ENCODE assay signal across 8 mouse cellular contexts in genomic region chr6:47757849-47758248, GRCm38 (mm10). TPM values are rescaled to one million over a fixed set of nuclear protein-coding genes. Genes with fewer than 3 reads are reported as not detected.
DNase-seq lines count a peak whose midpoint lies in the region; ATAC-seq lines count a peak whose summit lies in the region.
"Not testable (repeated sequence)": the region's sequence is repeated elsewhere in the genome, so short reads cannot be mapped to it uniquely, and the experiment has no call there.

No protein-coding gene starts in this region.

- H3K9me3 ChIP-seq in forebrain, embryonic 16.5 days (ENCODE audit: control insufficient read depth, low read length); heart, embryonic 14.5 days (ENCODE audit: control insufficient read depth, low read length); lung, embryonic 16.5 days (ENCODE audit: control insufficient read depth, low read length): not testable (repeated sequence)

- H3K27me3 ChIP-seq in forebrain, embryonic 16.5 days (replicated peaks; ENCODE audit: control insufficient read depth, insufficient read depth, low read length); heart, embryonic 14.5 days (ENCODE audit: control insufficient read depth, insufficient read depth, low read length); lung, embryonic 16.5 days (ENCODE audit: control insufficient read depth, insufficient read depth, low read depth, low read length): not testable (repeated sequence)

- H3K36me3 ChIP-seq in forebrain, embryonic 16.5 days (ENCODE audit: control insufficient read depth, insufficient read depth); heart, embryonic 14.5 days (ENCODE audit: control insufficient read depth, insufficient read depth, low read length); lung, embryonic 16.5 days (ENCODE audit: control insufficient read depth, insufficient read depth, low read length): not testable (repeated sequence)

- H3K4me2 ChIP-seq in forebrain, embryonic 16.5 days (ENCODE audit: low read length) = not testable (repeated sequence)
- H3K4me2 ChIP-seq in heart, embryonic 14.5 days (ENCODE audit: low read length) = 0 out of 2 replicates have a peak overlapping the region, but pooled peaks have one; percentile 25
- H3K4me2 ChIP-seq in lung, embryonic 16.5 days (ENCODE audit: low read depth, low read length) = peak overlapping the region; percentile 35; the same call in 1 of the 2 replicates

- ATAC-seq in forebrain, embryonic 16.5 days; heart, embryonic 14.5 days (ENCODE audit: insufficient number of reproducible peaks, insufficient read depth, low FRiP score, low read depth); lung, embryonic 16.5 days (ENCODE audit: low read depth): not testable (repeated sequence)

- H3K4me1 ChIP-seq in brown adipose tissue, adult 24 weeks (ENCODE audit: control insufficient read depth, insufficient read depth, insufficient read length, low read length); forebrain, embryonic 16.5 days (replicated peaks; ENCODE audit: control insufficient read depth, insufficient read depth, low read length); heart, embryonic 14.5 days (ENCODE audit: control insufficient read depth in 2 of 2, insufficient read depth in 2 of 2, low read length in 2 of 2); lung, embryonic 16.5 days (replicated peaks; ENCODE audit: control insufficient read depth, insufficient read depth, low read length): not testable (repeated sequence)

- H3K4me3 ChIP-seq in brown adipose tissue, adult 24 weeks (ENCODE audit: insufficient read depth, low read depth, low read length) = peak overlapping the region; percentile 50
- peak overlapping the region; percentile 25; the same call in 1 of the 2 replicates for H3K4me3 ChIP-seq in forebrain, embryonic 16.5 days (replicated peaks; ENCODE audit: low read length)
- peak overlapping the region in 1 of 2 experiments; percentile 28; a peak in 2 of 4 replicates for H3K4me3 ChIP-seq in heart, embryonic 14.5 days (ENCODE audit: control insufficient read depth in 1 of 2, insufficient read depth in 1 of 2, low read depth in 1 of 2, low read length in 2 of 2)
- not testable (repeated sequence) for H3K4me3 ChIP-seq in lung, embryonic 16.5 days (ENCODE audit: low read length)

- H3K9ac ChIP-seq in forebrain, embryonic 16.5 days (replicated peaks; ENCODE audit: low read depth, low read length); heart, embryonic 14.5 days (ENCODE audit: low read length); lung, embryonic 16.5 days (ENCODE audit: low read length): not testable (repeated sequence)

- not testable (repeated sequence) for H3K27ac ChIP-seq in brown adipose tissue, adult 24 weeks (replicated peaks; ENCODE audit: low read depth, low read length); forebrain, embryonic 16.5 days (ENCODE audit: low read length); heart, embryonic 14.5 days (replicated peaks in 1 of 2; ENCODE audit: control insufficient read depth in 1 of 2, insufficient read depth in 1 of 2, low read depth in 2 of 2, low read length in 2 of 2); lung, embryonic 16.5 days (ENCODE audit: low read length)

- WGBS in forebrain, embryonic 16.5 days = 4% methylated on average over 16 of the region's 38 CpGs
- WGBS in heart, embryonic 14.5 days = 4% methylated on average over 16 of the region's 38 CpGs
- WGBS in lung, embryonic 16.5 days = 3% methylated on average over 16 of the region's 38 CpGs

- peak; percentile 89 for DNase-seq in kidney, adult 8-10 months
- DNase-seq in left cerebral cortex, adult 9 months (ENCODE audit: low spot score in 2 of 2) = peak; percentile 92 to 98
- DNase-seq in ovary, postnatal 14 days (ENCODE audit: low spot score) = peak; percentile 66
- DNase-seq in thymus, adult 18-20 months = peak; percentile 70 to 81

RNA-seq across cellular contexts. Expression of gene Pdia4, which starts 55.4 kb away (rescaled TPM):
- 30.2 and 50.2 TPM in 2 replicates for polyA plus RNA-seq in brown adipose tissue, adult 24 weeks (2012; ENCODE audit: insufficient read depth, insufficient read length, missing spikeins)
- polyA plus RNA-seq in forebrain, embryonic 16.5 days (2015; fragmentation: Nextera tagmentation; extraction: Ambion mirVana) = 150 and 166 TPM in 2 replicates
- 149 TPM in 2 replicates for polyA plus RNA-seq in heart, embryonic 14.5 days (2014; fragmentation: Nextera tagmentation; extraction: Ambion mirVana)
- 334 and 362 TPM in 2 replicates for polyA plus RNA-seq in lung, embryonic 16.5 days (2015; fragmentation: Nextera tagmentation; extraction: Ambion mirVana)
